Mouse (Mus musculus): Measurements from ENCODE around the gene Arhgef26. TPM values are rescaled to one million over a fixed set of nuclear protein-coding genes. Genes with fewer than 3 reads are reported as not detected.

Gene Arhgef26
- 0.03 and 0.34 TPM in 2 replicates for polyA plus RNA-seq (2012)

GRCm38 (mm10) chr3:62338044-62338443 lies at the start of gene Arhgef26:
Gene Arhgef26, plus strand, starts transcription at chr3:62338344.

GRCm38 (mm10) chr3:62506488-62507205 lies 168.5 kb downstream of the Arhgef26 start, which contains the start of gene Dhx36:
Gene Dhx36, minus strand, starts transcription at chr3:62507004.

Other genes with a start within 250 kb of the Arhgef26 start
- 4.4 and 5.6 TPM in 2 replicates for gene Dhx36, start 168.7 kb downstream of the Arhgef26 start, polyA plus RNA-seq (2012)

Measured in megakaryocyte-erythroid progenitor cell, adult 5 weeks (primary cell).